Mouse (Mus musculus) forebrain, embryonic 10.5 days (tissue): ENCODE data around the gene Agap1. TPM values are rescaled to one million over a fixed set of nuclear protein-coding genes. Genes with fewer than 3 reads are reported as not detected.

Experiments
- DNase-seq: peaks from one replicate; pipeline ENCODE4 v3.0.0-alpha.2; 2017; ENCODE audit warnings: low spot score; ENCODE audit errors: extremely low spot score
- H3K27ac ChIP-seq: fragments of 300-500 bp; sonication (generic); 2 replicates; pipeline ENCODE4 v1.5.1; 2016; ENCODE audit warnings: mild to moderate bottlenecking
- H3K27me3 ChIP-seq: fragments of 300-500 bp; sonication (generic); 2 replicates; pipeline ENCODE4 v1.6.1; 2016; ENCODE audit warnings: mild to moderate bottlenecking; ENCODE audit not compliant: poor library complexity, severe bottlenecking
- H3K36me3 ChIP-seq: fragments of 300-500 bp; sonication (generic); replicated peaks from 2 replicates; pipeline ENCODE4 v1.6.1; 2016; ENCODE audit warnings: mild to moderate bottlenecking, moderate library complexity
- H3K4me1 ChIP-seq: fragments of 300-500 bp; sonication (generic); 2 replicates; pipeline ENCODE4 v1.6.1; 2016
- H3K4me3 ChIP-seq: fragments of 300-500 bp; sonication (generic); 2 replicates; pipeline ENCODE4 v1.5.1; 2016; ENCODE audit warnings: mild to moderate bottlenecking, moderate library complexity
- H3K9me3 ChIP-seq: fragments of 300-500 bp; sonication (generic); 2 replicates; pipeline ENCODE4 v1.6.1; 2016; ENCODE audit warnings: mild to moderate bottlenecking, moderate library complexity
- WGBS: fragments of 180-500 bp; shearing (Covaris S2); methylation state at CpG from one replicate; pipeline ENCODE4 v1.1.7; 2016; 5-methylcytosine and 5-hydroxymethylcytosine counted together
- polyA plus RNA-seq: library from polyadenylated mRNA; unstranded; fragments of >200 nt; fragmentation: Nextera tagmentation; extraction: Ambion mirVana; gene quantifications from 2 replicates; pipeline ENCODE4 v1.2.1, GENCODE M21; 2016

Agap1 gene
- polyA plus RNA-seq, 1 experiment from 2014 or later = 14.3 TPM

DNA sequence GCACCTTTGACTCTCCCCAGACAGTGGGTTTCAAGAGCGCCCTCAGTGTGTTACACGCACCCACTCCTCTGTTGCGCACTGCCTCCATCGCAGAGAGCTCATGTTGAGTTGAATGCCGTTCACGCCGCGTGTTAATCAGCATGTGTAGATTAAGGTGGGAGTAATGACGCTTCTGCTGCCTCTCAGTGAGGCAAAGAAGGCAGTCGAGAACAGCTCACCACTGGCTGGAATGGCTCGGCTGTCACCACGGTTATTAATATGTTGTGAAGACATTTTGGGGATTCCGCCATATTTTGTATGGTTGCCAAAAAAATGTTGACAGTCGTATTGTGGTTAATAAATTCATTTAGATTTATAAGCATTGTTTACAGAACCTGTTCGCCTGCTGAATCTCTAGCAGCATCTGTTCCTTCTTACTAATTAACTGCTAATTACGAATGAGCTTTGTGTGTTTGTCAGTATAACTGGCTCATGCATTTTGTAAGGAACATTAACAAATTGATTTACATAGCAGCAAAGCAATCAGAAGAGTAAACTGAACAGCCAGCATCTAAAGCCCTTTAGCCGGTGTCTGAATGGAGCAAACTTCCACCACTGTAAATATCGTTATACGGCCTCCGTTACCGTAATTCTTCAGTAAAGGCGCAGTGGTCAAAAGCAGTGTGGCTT is 235.1 kb downstream of the Agap1 start:
- no peak for DNase-seq
- WGBS = 91% methylated on average over 22 of the region's 22 CpGs
- no peak overlapping the region for H3K4me3 ChIP-seq
- peaks cover 30% of the 10 kb centered on the region for H3K36me3 ChIP-seq
- H3K4me1 ChIP-seq = peaks cover 37% of the 10 kb centered on the region
- peaks cover 35% of the 10 kb centered on the region; the same call in 1 of the 2 replicates for H3K27me3 ChIP-seq
- H3K27ac ChIP-seq = no peak overlapping the region
- no peaks in the 10 kb centered on the region; the same call in 1 of the 2 replicates for H3K9me3 ChIP-seq

- H3K27ac ChIP-seq = no peak overlapping the region
- peaks cover 26% of the 10 kb centered on the region for H3K36me3 ChIP-seq
- DNase-seq = no peak
- peaks cover 50% of the 10 kb centered on the region; the same call in 1 of the 2 replicates for H3K27me3 ChIP-seq
- H3K4me3 ChIP-seq = no peak overlapping the region
- H3K4me1 ChIP-seq = peaks cover 37% of the 10 kb centered on the region
- H3K9me3 ChIP-seq = no peaks in the 10 kb centered on the region
- 70% methylated on average over 1 of the region's 1 CpGs for WGBS
These were observed 236.5 kb downstream of the Agap1 start for GRCm38 (mm10) chr1:89691096-89691495.

DNA sequence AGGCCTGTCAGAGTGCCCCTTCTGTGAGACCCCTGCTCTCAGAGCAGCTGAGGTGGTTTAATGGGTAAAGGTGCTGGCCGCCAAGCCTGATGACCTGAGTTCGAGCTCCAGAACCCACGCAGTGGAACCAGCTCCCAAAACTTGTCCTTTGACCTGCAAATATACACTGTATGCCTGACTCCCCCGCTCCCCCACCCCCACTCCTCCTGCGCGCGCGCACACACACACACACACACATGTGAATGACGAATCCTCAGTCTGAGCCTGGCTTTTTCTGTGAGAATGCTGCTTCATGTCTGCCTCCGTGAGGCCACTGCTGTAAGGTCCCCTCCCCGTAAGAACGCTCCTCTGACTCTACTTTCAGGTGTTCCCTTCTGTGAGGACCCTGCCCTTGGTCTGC is 237.8 kb downstream of the Agap1 start:
- no peak for DNase-seq
- peaks cover 33% of the 10 kb centered on the region for H3K36me3 ChIP-seq
- no peaks in the 10 kb centered on the region for H3K9me3 ChIP-seq
- WGBS = 93% methylated on average over 12 of the region's 12 CpGs
- no peak overlapping the region for H3K27ac ChIP-seq
- peaks cover 61% of the 10 kb centered on the region; the same call in 1 of the 2 replicates for H3K27me3 ChIP-seq
- H3K4me1 ChIP-seq = peaks cover 41% of the 10 kb centered on the region
- H3K4me3 ChIP-seq = no peak overlapping the region

DNA sequence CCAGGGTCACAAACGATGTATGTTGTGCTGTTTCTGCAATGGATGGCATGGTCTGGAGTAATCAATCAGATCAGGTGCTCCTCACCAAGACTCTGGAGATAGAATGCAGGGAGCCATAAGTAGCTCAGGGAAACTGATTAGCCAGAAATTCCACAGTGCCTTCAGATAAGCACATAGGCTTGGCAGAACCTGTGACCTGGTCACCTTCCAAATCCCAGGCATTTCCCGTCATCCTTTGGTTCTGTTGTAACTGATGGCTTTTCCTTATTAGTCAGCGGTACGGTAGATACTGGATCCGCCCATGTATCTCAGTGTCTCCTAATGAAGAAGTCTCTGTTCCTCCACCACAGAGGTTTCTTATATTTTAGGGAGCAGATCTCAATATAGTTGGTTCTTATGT is 240.3 kb downstream of the Agap1 start:
- Histone ChIP-seq H3K27ac (no peak overlapping the region), H3K4me3 (no peak overlapping the region), H3K9me3 (no peaks in the 10 kb centered on the region), H3K36me3 (peaks cover 30% of the 10 kb centered on the region), H3K27me3 (peaks cover 76% of the 10 kb centered on the region), H3K4me1 (peaks cover 25% of the 10 kb centered on the region)
- DNase-seq = no peak
- WGBS = 89% methylated on average over 5 of the region's 5 CpGs

- no peak for DNase-seq
- Histone ChIP-seq H3K4me1 (peaks cover 27% of the 10 kb centered on the region), H3K27me3 (peaks cover 87% of the 10 kb centered on the region), H3K9me3 (no peaks in the 10 kb centered on the region), H3K27ac (no peak overlapping the region), H3K36me3 (peaks cover 38% of the 10 kb centered on the region), H3K4me3 (no peak overlapping the region)
- WGBS = 88% methylated on average over 2 of the region's 2 CpGs
These were observed 242.6 kb downstream of the Agap1 start for GRCm38 (mm10) chr1:89697241-89697640.

DNA sequence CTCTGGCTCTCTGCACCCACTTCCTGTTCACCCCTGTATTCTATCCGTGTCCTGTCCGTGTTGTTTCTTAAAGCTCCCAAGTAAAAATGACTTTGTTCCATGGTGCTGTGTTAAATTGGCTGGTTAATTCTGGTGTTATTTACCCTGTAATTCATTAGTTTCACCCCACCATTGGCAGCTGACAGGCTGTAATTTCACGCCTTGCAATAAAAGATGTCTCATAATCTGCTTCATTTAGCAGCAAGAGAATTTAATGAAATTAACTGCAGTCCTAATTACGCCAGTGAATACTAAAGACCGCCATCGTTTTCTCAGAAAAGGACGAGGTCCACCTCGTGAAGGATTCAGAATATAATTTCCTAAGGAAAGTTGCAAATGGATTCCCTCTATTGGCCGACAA is 245.6 kb downstream of the Agap1 start:
- Histone ChIP-seq H3K27ac (no peak overlapping the region), H3K4me3 (no peak overlapping the region), H3K9me3 (no peaks in the 10 kb centered on the region), H3K36me3 (peaks cover 32% of the 10 kb centered on the region), H3K27me3 (peaks cover 93% of the 10 kb centered on the region), H3K4me1 (peaks cover 48% of the 10 kb centered on the region)
- no peak for DNase-seq
- 80% methylated on average over 9 of the region's 9 CpGs for WGBS

DNA sequence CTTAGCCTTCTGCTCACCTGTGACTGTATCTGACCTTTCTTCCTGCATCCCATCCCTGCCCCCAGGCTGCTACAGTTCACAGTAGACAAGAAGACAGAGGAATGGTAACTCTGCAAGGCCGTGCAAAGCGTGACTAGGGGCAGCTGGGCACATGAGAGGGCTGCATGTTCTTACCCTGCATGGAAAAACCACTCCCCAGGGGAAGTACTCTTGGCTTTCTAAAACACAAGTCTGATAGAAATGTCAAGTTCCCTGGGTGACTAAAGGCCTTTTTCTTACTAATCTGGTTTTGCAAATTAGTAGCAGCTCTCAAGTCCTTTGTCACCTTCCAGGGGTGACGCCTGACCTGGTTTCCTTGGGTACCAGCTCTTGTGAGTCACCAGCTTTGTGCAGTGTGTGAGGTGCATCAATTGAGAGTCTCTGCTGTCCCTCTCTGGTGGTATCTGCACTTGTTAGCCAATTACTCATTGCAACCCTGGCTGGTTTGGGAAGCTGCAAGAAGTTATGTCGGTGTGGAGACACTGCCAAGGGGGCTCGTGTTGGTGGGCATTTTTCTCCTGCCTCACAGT is 246.6 kb downstream of the Agap1 start:
- 83% methylated on average over 5 of the region's 5 CpGs for WGBS
- H3K27me3 ChIP-seq = peaks cover 93% of the 10 kb centered on the region
- no peaks in the 10 kb centered on the region for H3K9me3 ChIP-seq
- peaks cover 31% of the 10 kb centered on the region for H3K36me3 ChIP-seq
- H3K27ac ChIP-seq = no peak overlapping the region
- peaks cover 48% of the 10 kb centered on the region for H3K4me1 ChIP-seq
- no peak for DNase-seq
- no peak overlapping the region for H3K4me3 ChIP-seq

- Histone ChIP-seq H3K9me3 (no peaks in the 10 kb centered on the region), H3K36me3 (peaks cover 25% of the 10 kb centered on the region), H3K27me3 (peaks cover 86% of the 10 kb centered on the region), H3K4me3 (no peak overlapping the region), H3K4me1 (peaks cover 54% of the 10 kb centered on the region), H3K27ac (0 out of 2 replicates have a peak overlapping the region, but pooled peaks have one; percentile 25)
- WGBS = 15% methylated on average over 13 of the region's 13 CpGs
- DNase-seq = peak; percentile 17
These were observed 248.7 kb downstream of the Agap1 start for GRCm38 (mm10) chr1:89703294-89703693.

DNA sequence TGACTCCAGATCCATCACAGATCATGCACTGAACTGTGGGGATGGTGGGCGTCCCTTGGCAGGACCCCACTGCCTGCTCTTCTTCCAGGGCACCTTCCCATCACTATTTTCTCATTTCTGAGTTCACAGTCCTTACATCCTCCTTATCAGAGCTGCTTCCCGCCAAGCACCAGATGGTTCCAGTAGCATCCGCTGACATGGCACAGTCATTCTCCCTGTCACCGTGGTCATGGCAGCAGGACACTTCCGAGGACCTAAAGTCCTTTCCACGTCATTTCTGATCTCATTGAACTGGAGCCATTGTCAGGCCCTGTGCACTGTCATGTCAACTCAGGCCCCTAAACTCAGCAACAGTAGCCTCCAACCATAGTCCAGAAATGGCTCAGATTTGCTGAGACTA is 251.1 kb downstream of the Agap1 start:
- no peak overlapping the region for H3K27ac ChIP-seq
- no peak overlapping the region for H3K4me3 ChIP-seq
- peaks cover 87% of the 10 kb centered on the region for H3K27me3 ChIP-seq
- peaks cover 59% of the 10 kb centered on the region for H3K4me1 ChIP-seq
- DNase-seq = no peak
- H3K9me3 ChIP-seq = no peaks in the 10 kb centered on the region
- WGBS = 90% methylated on average over 6 of the region's 6 CpGs
- peaks cover 22% of the 10 kb centered on the region for H3K36me3 ChIP-seq

DNA sequence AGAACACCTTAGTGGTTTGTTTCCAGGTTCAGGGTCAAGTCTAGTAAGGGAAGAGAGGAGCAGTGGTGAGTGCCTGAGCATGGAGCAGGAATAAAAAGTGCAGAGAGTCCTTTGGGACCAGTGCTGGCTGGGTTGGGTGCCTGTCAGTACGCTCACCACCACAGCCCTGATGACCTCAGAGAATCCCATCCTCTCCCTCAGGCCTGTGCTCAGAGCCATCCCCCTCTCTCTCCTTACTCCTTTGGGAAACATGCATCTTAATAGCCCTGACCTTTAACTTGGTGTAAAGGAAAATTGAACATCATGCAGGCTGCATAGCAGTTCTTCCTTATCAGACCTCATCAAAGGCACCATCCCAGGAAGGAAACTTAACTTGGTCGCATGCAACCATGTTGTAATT is 252.3 kb downstream of the Agap1 start:
- H3K27ac ChIP-seq = no peak overlapping the region
- H3K27me3 ChIP-seq = peaks cover 85% of the 10 kb centered on the region
- DNase-seq = no peak
- 94% methylated on average over 2 of the region's 2 CpGs for WGBS
- H3K9me3 ChIP-seq = no peaks in the 10 kb centered on the region
- no peak overlapping the region for H3K4me3 ChIP-seq
- H3K36me3 ChIP-seq = peaks cover 23% of the 10 kb centered on the region
- peaks cover 47% of the 10 kb centered on the region for H3K4me1 ChIP-seq

DNA sequence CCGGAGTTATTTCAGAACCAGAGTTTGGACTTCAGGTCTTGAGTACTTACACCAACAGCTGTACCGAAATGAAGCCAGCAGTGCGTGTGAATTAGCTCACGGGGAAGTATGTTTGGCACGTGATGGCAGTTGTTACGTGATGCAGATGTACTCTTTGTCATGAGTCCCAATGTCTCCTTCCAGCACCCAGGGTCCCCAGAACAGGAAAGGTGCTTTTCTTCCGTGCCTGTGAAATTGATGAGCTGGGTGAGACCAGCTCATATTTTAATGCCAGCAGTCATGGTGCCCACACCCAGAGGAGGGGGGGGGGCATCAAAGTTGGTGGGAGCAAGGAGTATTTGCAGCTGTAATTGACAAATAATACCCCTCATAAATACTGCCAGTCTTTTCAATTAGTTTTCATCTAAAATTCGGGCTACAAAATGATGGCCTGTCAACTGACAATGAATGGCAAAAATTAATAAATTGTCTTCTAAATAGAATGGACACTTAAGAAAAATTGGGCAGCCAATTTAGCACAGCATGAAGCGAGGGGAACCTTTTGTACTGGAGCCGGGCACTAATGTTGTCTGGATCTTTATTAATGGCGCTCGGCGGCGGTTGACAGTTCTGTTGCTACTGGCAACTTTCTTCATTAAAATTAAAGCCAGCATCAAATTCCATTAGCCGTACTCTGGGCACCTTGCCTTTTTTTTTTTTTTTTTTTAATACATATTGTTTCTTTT is 253.3 kb downstream of the Agap1 start:
- no peak for DNase-seq
- Histone ChIP-seq H3K9me3 (no peaks in the 10 kb centered on the region), H3K4me1 (peaks cover 41% of the 10 kb centered on the region), H3K36me3 (peaks cover 32% of the 10 kb centered on the region), H3K27me3 (peaks cover 82% of the 10 kb centered on the region), H3K27ac (no peak overlapping the region), H3K4me3 (no peak overlapping the region)
- 82% methylated on average over 15 of the region's 15 CpGs for WGBS

DNA sequence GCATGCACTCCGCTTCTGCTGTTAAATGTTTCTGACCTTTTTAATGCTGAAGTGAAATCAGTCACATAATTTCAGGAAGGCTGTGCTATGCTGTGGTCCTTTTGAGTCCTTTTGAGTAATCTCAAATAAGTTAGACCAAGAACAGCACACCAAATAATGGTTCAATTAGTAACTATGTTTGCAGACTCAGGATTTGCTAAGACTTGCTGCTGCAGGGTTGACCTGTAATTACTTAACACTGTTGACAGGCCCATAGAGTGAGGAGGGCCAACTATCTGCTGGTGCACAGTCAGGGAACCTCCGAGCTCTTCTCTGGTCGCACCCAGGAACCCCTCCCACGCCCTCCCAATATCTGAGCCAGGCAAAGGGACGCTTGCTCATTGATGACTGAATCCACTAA is 255.2 kb downstream of the Agap1 start:
- WGBS = 90% methylated on average over 5 of the region's 5 CpGs
- Histone ChIP-seq H3K27me3 (peaks cover 77% of the 10 kb centered on the region), H3K4me3 (no peak overlapping the region), H3K4me1 (peaks cover 46% of the 10 kb centered on the region), H3K36me3 (peaks cover 34% of the 10 kb centered on the region), H3K27ac (no peak overlapping the region), H3K9me3 (no peaks in the 10 kb centered on the region)
- DNase-seq = no peak

GRCm38 (mm10) chr1:89713681-89714080 is 259.1 kb downstream of the Agap1 start:
- Histone ChIP-seq H3K36me3 (peaks cover 26% of the 10 kb centered on the region), H3K4me1 (peaks cover 40% of the 10 kb centered on the region), H3K4me3 (no peak overlapping the region), H3K27ac (no peak overlapping the region), H3K27me3 (peaks cover 68% of the 10 kb centered on the region; the same call in 1 of the 2 replicates), H3K9me3 (no peaks in the 10 kb centered on the region)
- WGBS = 69% methylated on average over 5 of the region's 5 CpGs
- no peak for DNase-seq
